Mouse (Mus musculus) midbrain, embryonic 11.5 days (tissue): Measurements from ENCODE around the gene Fastk. TPM values are rescaled to one million over a fixed set of nuclear protein-coding genes. Genes with fewer than 3 reads are reported as not detected.
A peak's percentile ranks its signal among the peaks of the same experiment; 100 is the strongest.

Experiments used
- ATAC-seq: fragments of 200-750 bp; cut with Nextera tagmentation; 2 replicates; pipeline ENCODE4 v1.8.0; 2017; ENCODE audit warnings: moderate TSS enrichment, moderate library complexity; ENCODE audit not compliant: low FRiP score
- DNase-seq: peaks from one replicate; pipeline ENCODE4 v3.0.0; 2015; ENCODE audit warnings: low spot score; ENCODE audit errors: missing footprints
- H3K27ac ChIP-seq: fragments of 300-500 bp; sonication (generic); 2 replicates; pipeline ENCODE4 v1.5.1; 2014; ENCODE audit warnings: low read depth, low read length
- H3K27me3 ChIP-seq: fragments of 300-500 bp; sonication (generic); 2 replicates; pipeline ENCODE4 v1.6.1; 2014; ENCODE audit warnings: mild to moderate bottlenecking, low read length, moderate library complexity, mixed read lengths; ENCODE audit not compliant: control insufficient read depth, insufficient read depth
- H3K36me3 ChIP-seq: fragments of 300-500 bp; sonication (generic); 2 replicates; pipeline ENCODE4 v1.6.1; 2014; ENCODE audit warnings: mild to moderate bottlenecking, low read length, moderate library complexity, mixed read lengths; ENCODE audit not compliant: control insufficient read depth, insufficient read depth
- H3K4me1 ChIP-seq: fragments of 300-500 bp; sonication (generic); 2 replicates; pipeline ENCODE4 v1.6.1; 2014; ENCODE audit warnings: low read length; ENCODE audit not compliant: control insufficient read depth, insufficient read depth
- H3K4me2 ChIP-seq: fragments of 300-500 bp; sonication (generic); 2 replicates; pipeline ENCODE4 v1.6.1; 2014; ENCODE audit warnings: mild to moderate bottlenecking, moderate library complexity
- H3K4me3 ChIP-seq: fragments of 300-500 bp; sonication (generic); 2 replicates; pipeline ENCODE4 v1.5.1; 2014; ENCODE audit warnings: low read depth, low read length
- H3K9ac ChIP-seq: fragments of 300-500 bp; sonication (generic); 2 replicates; pipeline ENCODE4 v1.6.1; 2014; ENCODE audit warnings: low read length
- H3K9me3 ChIP-seq: fragments of 300-500 bp; sonication (generic); 2 replicates; pipeline ENCODE4 v1.6.1; 2016; ENCODE audit warnings: low read length; ENCODE audit not compliant: control insufficient read depth
- WGBS: fragments of 180-500 bp; shearing (Covaris S2); extraction: QIAGEN DNeasy Blood & Tissue Kit; methylation state at CpG from one replicate; pipeline ENCODE4 v1.1.7; 2014; 5-methylcytosine and 5-hydroxymethylcytosine counted together
- polyA plus RNA-seq: library from polyadenylated mRNA; unstranded; fragments of >200 nt; fragmentation: Nextera tagmentation; extraction: Ambion mirVana; gene quantifications from 2 replicates; pipeline ENCODE4 v1.2.1, GENCODE M21; 2014

The Fastk gene
- polyA plus RNA-seq, 1 experiment from 2014 or later = 84.6 TPM

GRCm38 (mm10) chr5:24455613-24456012 is 10.5 kb upstream of the Fastk start:
- H3K4me1 ChIP-seq = peaks cover 34% of the 10 kb centered on the region
- H3K27me3 ChIP-seq = no peaks in the 10 kb centered on the region
- DNase-seq (no peak), ATAC-seq (no peak)
- no peak overlapping the region for H3K4me3 ChIP-seq
- H3K36me3 ChIP-seq = no peaks in the 10 kb centered on the region
- peak overlapping the region; percentile 13; the same call in 1 of the 2 replicates for H3K9ac ChIP-seq
- H3K4me2 ChIP-seq = 0 out of 2 replicates have a peak overlapping the region, but pooled peaks have one; percentile 8
- WGBS = 63% methylated on average over 7 of the region's 7 CpGs
- no peaks in the 10 kb centered on the region for H3K9me3 ChIP-seq
- H3K27ac ChIP-seq = no peak overlapping the region

- WGBS = 66% methylated on average over 3 of the region's 3 CpGs
- no peak overlapping the region for H3K4me3 ChIP-seq
- peak overlapping the region; percentile 13; the same call in 1 of the 2 replicates for H3K9ac ChIP-seq
- no peaks in the 10 kb centered on the region for H3K9me3 ChIP-seq
- H3K4me2 ChIP-seq = 0 out of 2 replicates have a peak overlapping the region, but pooled peaks have one; percentile 4
- H3K36me3 ChIP-seq = no peaks in the 10 kb centered on the region
- H3K4me1 ChIP-seq = peaks cover 34% of the 10 kb centered on the region
- DNase-seq (no peak), ATAC-seq (no peak)
- no peaks in the 10 kb centered on the region for H3K27me3 ChIP-seq
- H3K27ac ChIP-seq = no peak overlapping the region
Measured at GRCm38 (mm10) chr5:24455076-24455475, 10.0 kb upstream of the Fastk start.

GRCm38 (mm10) chr5:24453985-24454303 is 8.9 kb upstream of the Fastk start:
- peak overlapping the region; percentile 98 for H3K4me3 ChIP-seq
- H3K36me3 ChIP-seq = no peaks in the 10 kb centered on the region
- H3K4me1 ChIP-seq = peaks cover 34% of the 10 kb centered on the region
- peak overlapping the region; percentile 48; the same call in 1 of the 2 replicates for H3K27ac ChIP-seq
- peak overlapping the region; percentile 97 for H3K9ac ChIP-seq
- H3K9me3 ChIP-seq = no peaks in the 10 kb centered on the region
- DNase-seq = no peak
- H3K4me2 ChIP-seq = peak overlapping the region; percentile 93
- 25% methylated on average over 2 of the region's 2 CpGs for WGBS
- no peak for ATAC-seq
- H3K27me3 ChIP-seq = no peaks in the 10 kb centered on the region

- WGBS = 4% methylated on average over 5 of the region's 5 CpGs
- peak; percentile 91 for DNase-seq
Measured at GRCm38 (mm10) chr5:24453283-24453984, 8.3 kb upstream of the Fastk start.

GRCm38 (mm10) chr5:24452691-24453233 is 7.7 kb upstream of the Fastk start:
- Histone ChIP-seq H3K27me3 (no peaks in the 10 kb centered on the region; the same call in 1 of the 2 replicates), H3K9me3 (no peaks in the 10 kb centered on the region), H3K36me3 (no peaks in the 10 kb centered on the region), H3K9ac (peak overlapping the region; percentile 97), H3K4me2 (peak overlapping the region; percentile 93), H3K4me1 (peaks cover 38% of the 10 kb centered on the region), H3K4me3 (peak overlapping the region; percentile 98), H3K27ac (peak overlapping the region; percentile 85)
- 0% methylated on average over 28 of the region's 29 CpGs for WGBS
- peak; percentile 20 for ATAC-seq
- no peak for DNase-seq

More at GRCm38 (mm10) chr5:24453283-24453984, 8.3 kb upstream of the Fastk start:
- peak; percentile 2; the same call in 1 of the 2 replicates for ATAC-seq
- no peaks in the 10 kb centered on the region; the same call in 1 of the 2 replicates for H3K27me3 ChIP-seq
- peaks cover 34% of the 10 kb centered on the region for H3K4me1 ChIP-seq
- H3K36me3 ChIP-seq = no peaks in the 10 kb centered on the region
- H3K27ac ChIP-seq = peak overlapping the region; percentile 48
- peak overlapping the region; percentile 93 for H3K4me2 ChIP-seq
- H3K9me3 ChIP-seq = no peaks in the 10 kb centered on the region
- peak overlapping the region; percentile 97 for H3K9ac ChIP-seq
- peak overlapping the region; percentile 98 for H3K4me3 ChIP-seq

- H3K4me1 ChIP-seq = peaks cover 41% of the 10 kb centered on the region
- WGBS = under 1% methylated on average over 40 of the region's 85 CpGs
- peak; percentile 94 for DNase-seq
Measured at GRCm38 (mm10) chr5:24452030-24452690, 7.1 kb upstream of the Fastk start, which contains the start of gene Agap3. Gene Agap3, plus strand, starts transcription at chr5:24452177.

GRCm38 (mm10) chr5:24451264-24452029 is 6.4 kb upstream of the Fastk start:
- H3K9ac ChIP-seq = peak overlapping the region; percentile 97
- H3K27ac ChIP-seq = peak overlapping the region; percentile 85
- ATAC-seq (peak; percentile 79), DNase-seq (peak; percentile 98)
- WGBS = 4% methylated on average over 36 of the region's 66 CpGs
- peak overlapping the region; percentile 98 for H3K4me3 ChIP-seq
- H3K36me3 ChIP-seq = no peaks in the 10 kb centered on the region
- H3K9me3 ChIP-seq = no peaks in the 10 kb centered on the region
- peak overlapping the region; percentile 93 for H3K4me2 ChIP-seq
- peaks cover 41% of the 10 kb centered on the region for H3K4me1 ChIP-seq
- no peaks in the 10 kb centered on the region; the same call in 1 of the 2 replicates for H3K27me3 ChIP-seq

More at GRCm38 (mm10) chr5:24452030-24452690, 7.1 kb upstream of the Fastk start, which contains the start of gene Agap3:
- Histone ChIP-seq H3K9ac (peak within 1 kb of the TSS; percentile 97), H3K4me3 (peak within 1 kb of the TSS; percentile 98), H3K27me3 (no peaks in the 10 kb centered on the region; the same call in 1 of the 2 replicates), H3K9me3 (no peaks in the 10 kb centered on the region), H3K27ac (peak within 1 kb of the TSS; percentile 85), H3K4me2 (peak within 1 kb of the TSS; percentile 93), H3K36me3 (no peaks in the 10 kb centered on the region)
- peak; percentile 3; the same call in 1 of the 2 replicates for ATAC-seq

- peaks cover 6% of the 10 kb centered on the region; the same call in 1 of the 2 replicates for H3K36me3 ChIP-seq
- H3K9me3 ChIP-seq = no peaks in the 10 kb centered on the region
- peak within 1 kb of the TSS; percentile 51 for H3K4me3 ChIP-seq
- DNase-seq (peak; percentile 97), ATAC-seq (peak; percentile 54)
- H3K4me2 ChIP-seq = peak within 1 kb of the TSS; percentile 74
- H3K4me1 ChIP-seq = peaks cover 24% of the 10 kb centered on the region
- H3K27ac ChIP-seq = peak within 1 kb of the TSS; percentile 5; the same call in 1 of the 2 replicates
- no peaks in the 10 kb centered on the region; the same call in 1 of the 2 replicates for H3K27me3 ChIP-seq
- 2% methylated on average over 34 of the region's 34 CpGs for WGBS
- H3K9ac ChIP-seq = peak within 1 kb of the TSS; percentile 70
Measured at GRCm38 (mm10) chr5:24447624-24448298, 2.7 kb upstream of the Fastk start, which contains the start of gene Tmub1. Gene Tmub1, minus strand, starts transcription at chr5:24447854.
